Mouse (Mus musculus) heart, adult 9 months (tissue): ENCODE data around the gene Ptgdr2.

Experiments used
- DNase-seq, 2 experiments: peaks; one replicate each; pipeline ENCODE4 v3.0.0; 2022; ENCODE audit warnings: low spot score in 2 of 2

Gene Ptgdr2

GRCm38 (mm10) chr19:10937110-10937563, at the start of gene Ptgdr2:
Ptgdr2 (plus strand) TSS chr19:10937160.
- no peak for DNase-seq

GRCm38 (mm10) chr19:10892201-10892600, 44.8 kb upstream of the Ptgdr2 start:
- DNase-seq = no peak

- peak; percentile 94 to 98 for DNase-seq
Measured at GRCm38 (mm10) chr19:10895016-10895528, 41.9 kb upstream of the Ptgdr2 start, which contains the start of gene Prpf19. Prpf19 (plus strand) TSS chr19:10895231.

- no peak for DNase-seq
Measured at GRCm38 (mm10) chr19:10895708-10896107, 41.3 kb upstream of the Ptgdr2 start.

- peak; percentile 24 to 27 for DNase-seq
Measured at GRCm38 (mm10) chr19:10896849-10897248, 40.1 kb upstream of the Ptgdr2 start.

- no peak for DNase-seq
Measured at GRCm38 (mm10) chr19:10897491-10897890, 39.5 kb upstream of the Ptgdr2 start.

- peak; percentile 39 to 51 for DNase-seq
Measured at GRCm38 (mm10) chr19:10900315-10900714, 36.6 kb upstream of the Ptgdr2 start.

GRCm38 (mm10) chr19:10901046-10901445, 35.9 kb upstream of the Ptgdr2 start:
- no peak for DNase-seq

- no peak for DNase-seq
Measured at GRCm38 (mm10) chr19:10904512-10904911, 32.4 kb upstream of the Ptgdr2 start.

GRCm38 (mm10) chr19:10904927-10905727, 31.8 kb upstream of the Ptgdr2 start:
- peak; percentile 85 for DNase-seq

GRCm38 (mm10) chr19:10905728-10906000, 31.3 kb upstream of the Ptgdr2 start:
- no peak for DNase-seq

GRCm38 (mm10) chr19:10907891-10908290, 29.1 kb upstream of the Ptgdr2 start:
- DNase-seq = peak in 1 of 2 experiments; percentile 44

- DNase-seq = no peak
Measured at GRCm38 (mm10) chr19:10909087-10909721, 27.8 kb upstream of the Ptgdr2 start.

- DNase-seq = no peak
Measured at GRCm38 (mm10) chr19:10914291-10914690, 22.7 kb upstream of the Ptgdr2 start.

GRCm38 (mm10) chr19:10914870-10915269, 22.1 kb upstream of the Ptgdr2 start:
- no peak for DNase-seq

- no peak for DNase-seq
Measured at GRCm38 (mm10) chr19:10916506-10916905, 20.5 kb upstream of the Ptgdr2 start.

GRCm38 (mm10) chr19:10918321-10918991, 18.5 kb upstream of the Ptgdr2 start:
- DNase-seq = no peak

- DNase-seq = no peak
Measured at GRCm38 (mm10) chr19:10920532-10920931, 16.4 kb upstream of the Ptgdr2 start, which contains the start of gene Zp1. Zp1 (minus strand) TSS chr19:10920632.

GRCm38 (mm10) chr19:10921058-10921457, 15.9 kb upstream of the Ptgdr2 start:
- DNase-seq = no peak

GRCm38 (mm10) chr19:10924220-10924619, 12.7 kb upstream of the Ptgdr2 start:
- no peak for DNase-seq

GRCm38 (mm10) chr19:10926123-10926621, 10.8 kb upstream of the Ptgdr2 start:
- no peak for DNase-seq

GRCm38 (mm10) chr19:10926666-10927065, 10.3 kb upstream of the Ptgdr2 start:
- DNase-seq = no peak
